Mouse (Mus musculus) subcutaneous adipose tissue, adult 2 months (tissue): ENCODE measurements around the gene Urod. TPM values are rescaled to one million over a fixed set of nuclear protein-coding genes. Genes with fewer than 3 reads are reported as not detected.

Experiments
- polyA plus RNA-seq: library from polyadenylated mRNA; depleted of rRNA; stranded (reverse); fragments of >200 nt; gene quantifications from 2 replicates; pipeline ENCODE4 v1.2.3, GENCODE M21; 2012; ENCODE audit warnings: low replicate concordance; rRNA removed

Urod gene
- 91.4 and 104 TPM in 2 replicates for polyA plus RNA-seq

DNA sequence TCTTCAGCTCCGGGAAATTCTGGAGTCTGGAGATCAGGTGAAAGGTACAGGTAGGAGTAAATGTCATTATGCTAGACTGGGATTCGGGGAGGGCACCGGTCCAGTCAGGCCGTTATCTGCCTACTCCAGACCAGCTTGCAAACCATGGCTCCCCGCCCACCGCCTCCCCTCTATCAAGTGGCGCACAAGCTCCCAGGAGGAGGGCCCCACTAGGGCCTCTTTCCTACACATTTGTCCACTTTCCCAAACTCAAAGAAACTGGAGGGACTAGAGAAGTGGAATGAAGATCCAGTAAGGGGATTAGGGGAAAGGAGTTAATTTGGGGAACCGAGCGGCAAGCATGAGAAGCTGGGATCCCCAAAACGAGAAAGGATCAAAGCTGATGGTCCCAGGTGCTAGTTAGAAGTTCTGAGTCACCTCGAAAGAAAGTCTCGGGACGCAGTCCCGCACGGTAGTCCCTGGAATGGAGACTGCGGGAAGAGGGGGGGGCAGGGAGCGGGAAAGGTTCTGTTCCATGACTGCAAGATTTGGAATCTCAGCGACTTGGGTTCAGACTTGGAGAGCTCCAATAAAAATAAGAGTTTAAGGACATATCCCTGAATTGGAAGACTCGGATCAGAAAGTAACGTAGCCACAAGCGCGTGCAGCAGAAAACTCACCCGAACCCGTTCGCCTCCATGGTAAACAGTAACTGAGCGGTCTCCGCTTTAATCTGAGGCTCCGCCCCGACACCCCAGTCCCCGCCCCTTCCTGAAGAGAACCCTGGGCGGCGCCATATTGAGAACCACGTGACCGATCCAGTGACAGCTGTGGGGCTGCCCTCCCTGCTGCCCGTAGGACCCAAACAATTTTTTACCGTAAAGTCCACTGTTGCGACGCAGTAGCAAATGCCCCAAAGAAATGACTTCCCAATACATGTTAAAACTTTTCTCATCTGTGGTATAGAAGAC is at the start of gene Urod:
Urod (minus strand) TSS at position 742 of the 950 bp plus-strand sequence.

DNA sequence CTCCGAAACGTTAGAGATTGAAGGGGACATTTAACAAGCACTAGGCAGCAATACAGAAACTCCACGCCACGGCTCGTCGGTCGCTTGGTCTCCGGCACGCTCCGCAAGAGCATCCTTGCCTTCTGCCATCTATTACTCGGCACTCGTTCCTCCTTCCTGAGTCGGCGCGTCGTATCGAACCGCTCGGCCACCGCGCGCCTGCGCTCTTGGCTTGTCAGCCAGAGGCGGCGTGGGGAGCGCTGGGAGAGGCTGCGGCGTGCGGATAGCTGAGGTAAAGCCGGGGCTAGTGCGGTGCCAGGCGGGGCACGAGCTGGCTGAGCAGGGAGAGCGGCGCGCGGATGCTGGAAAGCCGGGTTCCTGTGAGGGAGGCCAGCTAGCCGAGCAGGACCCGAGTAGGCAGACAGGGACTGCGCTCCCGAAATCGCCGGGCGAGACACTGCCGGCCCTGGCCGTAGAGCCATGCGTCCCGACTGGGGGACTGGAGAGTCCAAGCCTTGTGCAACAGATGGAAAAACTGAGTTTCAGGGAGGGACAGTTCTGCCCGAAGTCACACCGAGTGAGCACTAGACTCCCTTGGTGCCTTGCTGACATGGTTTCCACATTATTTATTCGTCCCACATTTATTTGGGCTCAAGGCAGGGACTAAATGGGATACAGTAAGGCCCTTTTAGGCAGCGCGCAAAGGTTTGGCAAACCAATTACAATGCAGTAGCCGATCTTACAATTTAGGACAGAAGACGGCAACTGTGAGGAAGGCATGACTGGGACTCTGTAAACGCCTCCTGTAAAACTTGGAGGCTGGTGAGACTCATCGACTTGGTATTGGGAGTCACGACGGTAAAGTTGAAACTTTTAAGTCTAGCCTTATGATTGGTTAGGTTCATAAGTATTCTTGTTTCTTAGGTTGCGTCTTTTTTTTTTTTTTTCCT is 25.3 kb upstream of the Urod start, which contains the start of gene Eif2b3:
Eif2b3 (plus strand) TSS at position 197 of the 929 bp plus-strand sequence.

DNA sequence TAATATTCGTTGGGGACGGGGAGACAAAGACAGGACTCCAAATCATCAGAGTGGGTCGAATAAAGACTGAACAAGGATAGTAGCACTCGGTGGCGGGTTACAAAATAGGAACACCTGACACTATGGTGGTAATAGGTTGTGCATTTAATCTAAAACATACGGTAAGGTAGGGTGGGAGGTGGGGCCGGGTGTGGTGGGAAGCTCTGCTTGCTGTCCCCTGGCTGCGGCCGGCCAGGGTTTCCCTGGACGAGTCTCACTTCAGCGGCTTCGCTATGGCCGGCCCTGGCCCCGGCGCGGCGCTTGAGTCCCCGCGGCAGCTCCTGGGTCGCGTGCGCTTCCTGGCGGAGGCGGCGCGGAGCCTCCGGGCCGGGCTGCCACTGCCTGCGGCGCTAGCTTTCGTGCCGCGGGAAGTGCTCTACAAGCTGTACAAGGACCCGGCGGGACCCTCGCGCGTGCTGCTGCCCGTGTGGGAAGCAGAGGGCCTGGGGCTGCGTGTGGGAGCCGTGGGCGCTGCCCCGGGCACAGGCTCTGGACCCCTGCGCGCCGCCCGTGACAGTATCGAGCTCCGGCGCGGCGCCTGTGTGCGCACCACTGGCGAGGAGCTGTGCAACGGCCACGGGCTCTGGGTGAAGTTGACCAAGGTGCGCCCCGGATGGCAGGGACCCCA is 1.1 kb upstream of the Urod start, which contains the start of gene Hectd3:
Hectd3 (plus strand) TSS at position 187 of the 667 bp plus-strand sequence.

Other genes starting within 250 kb of the Urod start
- 22.5 and 36.4 TPM in 2 replicates for gene Toe1, start 186.8 kb downstream of the Urod start, polyA plus RNA-seq
- gene Mutyh, start 186.7 kb downstream of the Urod start, polyA plus RNA-seq: 7.7 and 12.9 TPM in 2 replicates
- 1.5 and 2.3 TPM in 2 replicates for gene Hpdl, start 172.7 kb downstream of the Urod start, polyA plus RNA-seq
- 0.10 and 0.91 TPM in 2 replicates for gene Zswim5, start 117.0 kb downstream of the Urod start, polyA plus RNA-seq
- 45.0 and 57.2 TPM in 2 replicates for gene Hectd3, start 904 bp upstream of the Urod start, polyA plus RNA-seq
- 14.9 and 23.4 TPM in 2 replicates for gene Eif2b3, start 25.0 kb upstream of the Urod start, polyA plus RNA-seq
- 35.8 and 41.0 TPM in 2 replicates for gene Ptch2, start 101.7 kb upstream of the Urod start, polyA plus RNA-seq
- gene Btbd19, start 131.3 kb upstream of the Urod start, polyA plus RNA-seq: 19.8 and 24.4 TPM in 2 replicates
- 1.4 and 1.6 TPM in 2 replicates for gene Tctex1d4, start 132.4 kb upstream of the Urod start, polyA plus RNA-seq
- 10.4 and 11.0 TPM in 2 replicates for gene Plk3, start 139.6 kb upstream of the Urod start, polyA plus RNA-seq
- gene Rps8, start 161.8 kb upstream of the Urod start, polyA plus RNA-seq: 293 and 872 TPM in 2 replicates
- gene Kif2c, start 188.2 kb upstream of the Urod start, polyA plus RNA-seq: 0.49 and 3.5 TPM in 2 replicates